Mouse (Mus musculus) thymus, adult 2 months (tissue): ENCODE data around the gene As3mt. TPM values are rescaled to one million over a fixed set of nuclear protein-coding genes. Genes with fewer than 3 reads are reported as not detected.

ENCODE experiments used
- DNase-seq: peaks from one replicate; pipeline ENCODE4 v3.0.0; 2021
- H3K27ac ChIP-seq: fragments of 200-500 bp; 2 replicates; pipeline ENCODE4 v1.5.1; 2012; ENCODE audit warnings: low read length, control low read depth; ENCODE audit not compliant: control insufficient read depth, insufficient read depth
- H3K27me3 ChIP-seq: fragments of 200-500 bp; 2 replicates; pipeline ENCODE4 v1.6.1; 2012; ENCODE audit warnings: mild to moderate bottlenecking, low read length, moderate library complexity, mixed read lengths; ENCODE audit not compliant: control insufficient read depth, insufficient read depth
- H3K36me3 ChIP-seq: fragments of 200-500 bp; 2 replicates; pipeline ENCODE4 v1.6.1; 2012; ENCODE audit warnings: mild to moderate bottlenecking, low read length, moderate library complexity; ENCODE audit not compliant: control insufficient read depth, insufficient read depth
- H3K4me1 ChIP-seq: fragments of 200-500 bp; replicated peaks from 2 replicates; pipeline ENCODE4 v1.6.1; 2012; ENCODE audit warnings: low read length; ENCODE audit not compliant: control insufficient read depth, insufficient read depth
- H3K4me3 ChIP-seq: fragments of 200-500 bp; 2 replicates; pipeline ENCODE4 v1.5.1; 2012; ENCODE audit warnings: mild to moderate bottlenecking, low read length, control low read depth, moderate library complexity; ENCODE audit not compliant: control insufficient read depth, insufficient read depth
- CTCF ChIP-seq: fragments of 200-500 bp; IDR thresholded peaks from 2 replicates; pipeline ENCODE4 v1.5.1; 2012; ENCODE audit warnings: mild to moderate bottlenecking, control low read depth, low read length, moderate library complexity, borderline replicate concordance; ENCODE audit not compliant: control insufficient read depth, poor library complexity, insufficient read depth; ENCODE audit errors: extremely low read depth
- POLR2A ChIP-seq: fragments of 200-500 bp; IDR thresholded peaks from 2 replicates; pipeline ENCODE4 v1.6.1; 2012; ENCODE audit warnings: mild to moderate bottlenecking, low read length, control low read depth, moderate library complexity; ENCODE audit not compliant: control insufficient read depth, poor library complexity, insufficient read depth; ENCODE audit errors: extremely low read depth
- WGBS: fragments of 180-500 bp; shearing (Covaris S2); methylation state at CpG from one replicate; pipeline ENCODE4 v1.1.7; 2018; 5-methylcytosine and 5-hydroxymethylcytosine counted together
- polyA plus RNA-seq: library from polyadenylated mRNA; depleted of rRNA; stranded (reverse); fragments of >200 nt; gene quantifications from 2 replicates; pipeline ENCODE4 v1.2.3, GENCODE M21; 2012

Gene As3mt
- polyA plus RNA-seq, 1 experiment: 9.5 TPM

DNA sequence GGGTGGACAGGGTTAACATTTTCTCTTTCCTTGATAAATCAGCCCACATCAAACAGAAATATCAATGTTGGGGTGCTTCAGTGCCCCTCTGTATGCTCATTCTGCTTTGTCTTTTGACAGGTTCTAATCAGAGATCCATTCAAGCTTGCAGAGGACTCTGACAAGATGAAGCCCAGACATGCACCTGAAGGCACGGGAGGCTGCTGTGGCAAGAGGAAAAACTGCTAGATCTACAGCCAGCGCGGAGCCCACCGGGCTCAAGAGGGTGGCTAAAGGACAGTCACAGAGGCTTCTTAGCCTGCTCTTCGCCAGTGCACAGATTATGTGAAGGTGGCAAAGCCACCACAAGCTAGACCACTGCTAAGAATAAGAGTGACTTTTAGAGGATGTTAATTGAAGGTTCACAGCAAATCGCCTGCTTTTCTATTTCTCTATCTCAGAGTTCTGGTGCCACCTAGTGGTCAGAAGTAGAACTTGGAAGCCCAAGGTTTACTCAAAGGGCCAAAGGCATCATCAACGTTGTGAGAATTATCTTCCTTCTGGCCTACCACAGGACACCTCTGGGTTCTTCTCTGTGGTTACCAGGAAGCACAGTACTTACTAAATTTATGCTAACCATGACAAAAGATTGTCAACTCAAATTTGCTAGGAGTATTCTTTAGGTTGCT, 33.2 kb downstream of the As3mt start:
- no peaks in the 10 kb centered on the region for H3K36me3 ChIP-seq
- DNase-seq: peak; percentile 73
- H3K27me3 ChIP-seq: no peaks in the 10 kb centered on the region
- TF ChIP-seq POLR2A: no peak
- TF ChIP-seq CTCF: no peak
- H3K4me3 ChIP-seq: no peak overlapping the region
- H3K27ac ChIP-seq: no peak overlapping the region
- 61% methylated on average over 7 of the region's 7 CpGs for WGBS
- peaks cover 13% of the 10 kb centered on the region for H3K4me1 ChIP-seq

DNA sequence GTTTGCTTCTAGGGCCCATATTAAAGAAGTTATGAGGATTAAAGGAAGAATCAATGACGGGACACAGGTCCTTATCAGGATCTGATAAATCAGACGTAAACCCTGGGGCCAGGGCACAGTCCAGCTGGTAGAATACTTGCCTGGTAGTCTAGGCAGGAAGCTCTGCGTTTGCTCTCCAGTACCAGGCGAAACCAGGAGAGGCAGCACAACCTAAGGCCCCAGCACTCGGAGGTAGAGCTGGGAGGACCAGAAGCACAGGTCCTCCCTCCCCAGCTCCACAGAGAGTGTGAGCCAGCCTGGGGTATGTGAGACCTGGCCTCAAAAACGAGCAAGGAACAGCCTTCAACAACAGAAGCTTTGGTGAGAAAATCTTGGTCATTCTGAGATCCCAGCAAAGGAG, 34.3 kb downstream of the As3mt start:
- H3K36me3 ChIP-seq: no peaks in the 10 kb centered on the region
- no peak overlapping the region for H3K27ac ChIP-seq
- no peak for DNase-seq
- H3K4me3 ChIP-seq: no peak overlapping the region
- H3K27me3 ChIP-seq: no peaks in the 10 kb centered on the region
- WGBS: 77% methylated on average over 6 of the region's 6 CpGs
- H3K4me1 ChIP-seq: peaks cover 13% of the 10 kb centered on the region
- TF ChIP-seq CTCF (no peak), POLR2A (no peak)

DNA sequence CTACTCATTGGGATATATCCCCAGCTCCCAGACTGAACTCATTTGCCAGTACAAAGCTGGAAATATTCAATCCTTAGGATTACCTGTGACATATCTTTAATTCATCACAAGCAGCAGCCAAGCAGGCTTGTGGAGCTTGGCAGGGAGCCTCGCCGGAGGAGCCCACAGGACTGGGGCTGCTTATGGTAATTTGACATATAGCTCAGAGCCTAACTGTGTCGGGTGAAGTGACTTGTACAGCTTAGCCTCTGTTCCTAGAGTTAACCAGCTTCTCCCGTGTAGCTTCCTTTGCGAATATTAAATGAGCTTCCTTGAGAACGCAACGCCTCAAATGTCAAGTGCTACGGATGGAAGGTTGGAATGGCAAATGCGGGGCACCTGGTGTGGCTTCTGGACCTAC, 37.4 kb downstream of the As3mt start:
- no peak for TF ChIP-seq CTCF
- no peak for TF ChIP-seq POLR2A
- Histone ChIP-seq H3K4me1 (no peaks in the 10 kb centered on the region), H3K27me3 (no peaks in the 10 kb centered on the region), H3K4me3 (no peak overlapping the region), H3K27ac (no peak overlapping the region), H3K36me3 (no peaks in the 10 kb centered on the region)
- 88% methylated on average over 9 of the region's 9 CpGs for WGBS
- DNase-seq: no peak

DNA sequence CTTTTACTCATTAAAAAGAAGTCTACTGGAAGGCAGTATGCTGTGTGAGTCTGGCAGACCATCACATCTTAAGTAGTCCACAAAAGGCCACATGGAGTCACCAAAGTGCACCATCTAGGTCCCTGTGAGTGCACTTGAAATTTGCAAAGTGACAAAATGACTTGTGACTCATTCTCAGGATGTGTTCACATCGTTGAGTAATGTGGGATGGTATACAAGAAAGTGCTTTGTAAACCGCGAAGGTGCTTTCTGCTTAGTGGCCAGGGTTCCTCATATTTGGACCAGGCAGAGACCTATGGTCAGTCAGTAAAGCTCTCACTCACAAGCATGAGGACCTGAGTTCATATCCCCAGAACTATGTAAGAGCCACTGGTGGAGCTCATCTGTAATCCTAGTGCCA, 40.5 kb downstream of the As3mt start:
- no peak for TF ChIP-seq CTCF
- no peak for TF ChIP-seq POLR2A
- Histone ChIP-seq H3K27me3 (no peaks in the 10 kb centered on the region), H3K4me1 (no peaks in the 10 kb centered on the region), H3K27ac (no peak overlapping the region), H3K36me3 (no peaks in the 10 kb centered on the region), H3K4me3 (no peak overlapping the region)
- DNase-seq: no peak
- WGBS: 80% methylated on average over 3 of the region's 3 CpGs

DNA sequence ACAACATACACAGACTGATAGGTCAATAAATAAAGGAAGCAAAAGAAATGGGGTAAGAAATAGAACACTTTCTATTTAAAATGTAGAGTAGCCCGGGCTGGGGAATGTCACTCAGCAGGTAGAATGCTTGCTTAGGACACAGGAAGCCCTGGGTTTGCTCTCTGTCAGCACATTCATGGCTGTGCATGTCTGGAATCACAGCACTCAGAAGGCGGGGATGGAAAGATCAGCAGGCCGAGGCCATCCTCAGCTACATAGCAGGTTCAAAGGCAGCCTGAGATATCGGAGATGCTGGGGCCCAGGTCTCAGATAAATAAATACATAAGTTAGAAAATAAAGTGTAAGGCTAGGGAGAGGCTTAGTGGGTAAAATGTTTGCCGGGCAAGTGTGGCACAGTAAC, 45.0 kb downstream of the As3mt start:
- H3K4me3 ChIP-seq: no peak overlapping the region
- 92% methylated on average over 5 of the region's 5 CpGs for WGBS
- TF ChIP-seq CTCF (no peak), POLR2A (no peak)
- no peak overlapping the region for H3K27ac ChIP-seq
- H3K27me3 ChIP-seq: no peaks in the 10 kb centered on the region
- no peaks in the 10 kb centered on the region for H3K36me3 ChIP-seq
- H3K4me1 ChIP-seq: no peaks in the 10 kb centered on the region
- no peak for DNase-seq

DNA sequence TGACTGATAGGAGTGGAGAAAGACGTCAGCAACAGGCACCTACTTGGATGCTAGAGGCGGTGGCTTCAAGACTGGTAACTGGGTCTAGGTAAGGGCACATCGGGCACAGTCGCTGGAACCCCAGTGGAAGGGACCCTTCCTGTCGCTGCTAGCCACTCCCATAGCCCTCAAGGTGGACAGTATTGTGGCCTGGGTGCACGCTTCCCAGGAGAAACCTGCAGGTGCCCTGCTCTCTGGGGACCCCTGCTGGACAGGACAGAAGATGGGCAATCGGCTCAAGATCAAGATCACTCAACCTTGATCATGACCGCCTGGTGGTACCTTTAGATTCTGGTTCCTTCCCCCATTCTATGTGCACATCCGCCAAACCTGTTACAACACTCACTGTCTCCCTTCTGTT, 47.8 kb downstream of the As3mt start:
- Histone ChIP-seq H3K4me3 (no peak overlapping the region), H3K4me1 (peaks cover 8% of the 10 kb centered on the region), H3K27ac (no peak overlapping the region), H3K27me3 (no peaks in the 10 kb centered on the region), H3K36me3 (no peaks in the 10 kb centered on the region)
- WGBS: 62% methylated on average over 9 of the region's 9 CpGs
- DNase-seq: peak; percentile 42
- no peak for TF ChIP-seq POLR2A
- peak; percentile 71; the same call in 1 of the 2 replicates for TF ChIP-seq CTCF

GRCm38 (mm10) chr19:46756221-46756620, 49.0 kb downstream of the As3mt start:
- peaks cover 8% of the 10 kb centered on the region for H3K4me1 ChIP-seq
- H3K4me3 ChIP-seq: no peak overlapping the region
- no peak for DNase-seq
- 95% methylated on average over 4 of the region's 4 CpGs for WGBS
- TF ChIP-seq CTCF (no peak), POLR2A (no peak)
- no peaks in the 10 kb centered on the region for H3K36me3 ChIP-seq
- no peak overlapping the region for H3K27ac ChIP-seq
- H3K27me3 ChIP-seq: no peaks in the 10 kb centered on the region
